Mouse (Mus musculus): ENCODE data around the gene Anks1.

DNA sequence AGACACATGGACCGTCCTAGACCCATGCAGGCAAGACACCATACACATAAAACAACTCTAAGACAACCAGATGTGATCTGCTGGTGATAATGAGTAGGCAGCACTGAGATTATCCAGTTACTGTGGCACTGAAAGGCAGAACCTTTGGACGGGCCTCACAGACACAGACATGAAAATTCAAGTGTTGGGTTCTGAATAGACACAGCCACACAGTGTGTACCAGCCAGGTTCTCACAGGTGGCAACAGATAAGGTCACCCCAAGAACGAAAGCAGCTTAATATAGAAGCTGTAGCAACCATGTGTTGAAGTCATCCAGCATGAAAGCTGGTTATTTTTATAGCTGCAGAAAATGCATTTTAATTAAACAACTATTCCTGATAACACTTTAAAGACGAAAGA lies 64.2 kb downstream of the Anks1 start:
- TF ChIP-seq CTCF (conservative IDR thresholded peaks at IDR 0.05; ENCODE audit: low read length): no peak
- no peak for TF ChIP-seq POU5F1 (IDR thresholded peaks at IDR 0.05; ENCODE audit: borderline replicate concordance, low read length)

Measured in E14TG2a.4 (cell line).